Mouse (Mus musculus) kidney, embryonic 14.5 days (tissue): Measurements from ENCODE around the gene Rad51b. TPM values are rescaled to one million over a fixed set of nuclear protein-coding genes. Genes with fewer than 3 reads are reported as not detected.
A peak's percentile ranks its signal among the peaks of the same experiment; 100 is the strongest.

Experiments used
- ATAC-seq: fragments of 200-750 bp; cut with Nextera tagmentation; 2 replicates; pipeline ENCODE4 v1.8.0; 2017; ENCODE audit warnings: moderate number of reproducible peaks, mild to moderate bottlenecking, moderate TSS enrichment, moderate library complexity; ENCODE audit not compliant: low FRiP score, low TSS enrichment
- H3K27ac ChIP-seq: fragments of 300-500 bp; sonication (generic); 2 replicates; pipeline ENCODE4 v1.5.1; 2014; ENCODE audit warnings: low read depth, mild to moderate bottlenecking, low read length, moderate library complexity, mixed read lengths
- H3K27me3 ChIP-seq: fragments of 300-500 bp; sonication (generic); 2 replicates; pipeline ENCODE4 v1.6.1; 2014; ENCODE audit warnings: mild to moderate bottlenecking, low read length; ENCODE audit not compliant: control insufficient read depth, insufficient read depth
- H3K36me3 ChIP-seq: fragments of 300-500 bp; sonication (generic); 2 replicates; pipeline ENCODE4 v1.6.1; 2014; ENCODE audit warnings: low read length, mixed read lengths; ENCODE audit not compliant: control insufficient read depth, insufficient read depth
- H3K4me1 ChIP-seq: fragments of 300-500 bp; sonication (generic); 2 replicates; pipeline ENCODE4 v1.6.1; 2014; ENCODE audit warnings: low read length, mixed read lengths; ENCODE audit not compliant: control insufficient read depth, insufficient read depth
- H3K4me2 ChIP-seq: fragments of 300-500 bp; sonication (generic); replicated peaks from 2 replicates; pipeline ENCODE4 v1.6.1; 2014; ENCODE audit warnings: low read depth, mild to moderate bottlenecking, low read length
- H3K4me3 ChIP-seq: fragments of 300-500 bp; sonication (generic); 2 replicates; pipeline ENCODE4 v1.5.1; 2014; ENCODE audit warnings: mild to moderate bottlenecking, low read length
- H3K9ac ChIP-seq: fragments of 300-500 bp; sonication (generic); 2 replicates; pipeline ENCODE4 v1.6.1; 2014; ENCODE audit warnings: low read depth, mild to moderate bottlenecking, low read length, moderate library complexity
- H3K9me3 ChIP-seq: fragments of 300-500 bp; sonication (generic); 2 replicates; pipeline ENCODE4 v1.6.1; 2016; ENCODE audit warnings: low read length; ENCODE audit not compliant: control insufficient read depth
- WGBS: fragments of 180-500 bp; shearing (Covaris S2); extraction: QIAGEN DNeasy Blood & Tissue Kit; methylation state at CpG from one replicate; pipeline ENCODE4 v1.1.7; 2014; 5-methylcytosine and 5-hydroxymethylcytosine counted together
- polyA plus RNA-seq: library from polyadenylated mRNA; unstranded; fragments of >200 nt; fragmentation: Nextera tagmentation; extraction: Ambion mirVana; gene quantifications from 2 replicates; pipeline ENCODE4 v1.2.1, GENCODE M21; 2014

Rad51b gene
- polyA plus RNA-seq, 1 experiment from 2014 or later: 7.2 TPM

- Histone ChIP-seq H3K4me2 (no peak overlapping the region), H3K9ac (no peak overlapping the region; the same call in 1 of the 2 replicates), H3K36me3 (no peaks in the 10 kb centered on the region), H3K27ac (peak overlapping the region; percentile 56; the same call in 1 of the 2 replicates), H3K4me1 (peaks cover 17% of the 10 kb centered on the region), H3K4me3 (no peak overlapping the region), H3K9me3 (no peaks in the 10 kb centered on the region), H3K27me3 (no peaks in the 10 kb centered on the region)
- WGBS: 39% methylated on average over 8 of the region's 8 CpGs
- no peak for ATAC-seq
Measured at GRCm38 (mm10) chr12:79804776-79805524, 507.9 kb downstream of the Rad51b start.

GRCm38 (mm10) chr12:79806990-79807389 lies 509.9 kb downstream of the Rad51b start:
- Histone ChIP-seq H3K9ac (no peak overlapping the region), H3K4me3 (no peak overlapping the region), H3K9me3 (no peaks in the 10 kb centered on the region), H3K27ac (peak overlapping the region; percentile 5), H3K36me3 (no peaks in the 10 kb centered on the region), H3K4me1 (peaks cover 27% of the 10 kb centered on the region), H3K27me3 (no peaks in the 10 kb centered on the region), H3K4me2 (no peak overlapping the region)
- 69% methylated on average over 4 of the region's 4 CpGs for WGBS
- ATAC-seq: no peak

GRCm38 (mm10) chr12:79807410-79807847 lies 510.3 kb downstream of the Rad51b start:
- H3K27me3 ChIP-seq: no peaks in the 10 kb centered on the region
- H3K4me1 ChIP-seq: peaks cover 27% of the 10 kb centered on the region
- no peak for ATAC-seq
- 40% methylated on average over 10 of the region's 10 CpGs for WGBS
- no peaks in the 10 kb centered on the region for H3K9me3 ChIP-seq
- H3K27ac ChIP-seq: peak overlapping the region; percentile 5
- H3K4me3 ChIP-seq: no peak overlapping the region
- H3K9ac ChIP-seq: no peak overlapping the region
- no peaks in the 10 kb centered on the region for H3K36me3 ChIP-seq
- H3K4me2 ChIP-seq: no peak overlapping the region

- H3K4me1 ChIP-seq: peaks cover 32% of the 10 kb centered on the region
- H3K4me3 ChIP-seq: no peak overlapping the region
- WGBS: 84% methylated on average over 8 of the region's 8 CpGs
Measured at GRCm38 (mm10) chr12:79807938-79808401, 510.9 kb downstream of the Rad51b start.

GRCm38 (mm10) chr12:79808426-79809398 lies 511.6 kb downstream of the Rad51b start:
- Histone ChIP-seq H3K27me3 (no peaks in the 10 kb centered on the region), H3K27ac (peak overlapping the region; percentile 43), H3K4me2 (no peak overlapping the region), H3K9me3 (no peaks in the 10 kb centered on the region), H3K9ac (no peak overlapping the region), H3K4me1 (peaks cover 39% of the 10 kb centered on the region), H3K36me3 (no peaks in the 10 kb centered on the region), H3K4me3 (no peak overlapping the region)
- 74% methylated on average over 18 of the region's 18 CpGs for WGBS
- peak; percentile 34; the same call in 1 of the 2 replicates for ATAC-seq

More at GRCm38 (mm10) chr12:79807938-79808401, 510.9 kb downstream of the Rad51b start:
- Histone ChIP-seq H3K36me3 (no peaks in the 10 kb centered on the region), H3K9me3 (no peaks in the 10 kb centered on the region), H3K27me3 (no peaks in the 10 kb centered on the region), H3K9ac (no peak overlapping the region), H3K27ac (no peak overlapping the region; the same call in 1 of the 2 replicates), H3K4me2 (no peak overlapping the region)
- ATAC-seq: no peak

- Histone ChIP-seq H3K4me1 (peaks cover 46% of the 10 kb centered on the region), H3K4me3 (no peak overlapping the region), H3K9me3 (no peaks in the 10 kb centered on the region), H3K9ac (no peak overlapping the region), H3K27me3 (no peaks in the 10 kb centered on the region), H3K4me2 (no peak overlapping the region), H3K27ac (no peak overlapping the region), H3K36me3 (no peaks in the 10 kb centered on the region)
- 87% methylated on average over 5 of the region's 5 CpGs for WGBS
- no peak for ATAC-seq
Measured at GRCm38 (mm10) chr12:79809518-79809917, 512.4 kb downstream of the Rad51b start.

GRCm38 (mm10) chr12:79812422-79812821 lies 515.3 kb downstream of the Rad51b start:
- H3K9ac ChIP-seq: no peak overlapping the region
- H3K36me3 ChIP-seq: no peaks in the 10 kb centered on the region
- no peaks in the 10 kb centered on the region for H3K9me3 ChIP-seq
- H3K4me1 ChIP-seq: peaks cover 37% of the 10 kb centered on the region
- H3K4me2 ChIP-seq: no peak overlapping the region
- H3K27me3 ChIP-seq: no peaks in the 10 kb centered on the region
- H3K4me3 ChIP-seq: no peak overlapping the region
- no peak for ATAC-seq
- no peak overlapping the region for H3K27ac ChIP-seq
- 83% methylated on average over 8 of the region's 8 CpGs for WGBS

- ATAC-seq: no peak
Measured at GRCm38 (mm10) chr12:79812838-79813563, 515.9 kb downstream of the Rad51b start.

More at GRCm38 (mm10) chr12:79812838-79813563, 515.9 kb downstream of the Rad51b start:
- WGBS: 68% methylated on average over 18 of the region's 18 CpGs
- Histone ChIP-seq H3K4me1 (peaks cover 37% of the 10 kb centered on the region), H3K27ac (peak overlapping the region; percentile 55), H3K27me3 (no peaks in the 10 kb centered on the region), H3K4me3 (no peak overlapping the region), H3K9me3 (no peaks in the 10 kb centered on the region), H3K9ac (no peak overlapping the region), H3K4me2 (no peak overlapping the region), H3K36me3 (no peaks in the 10 kb centered on the region)
